Mouse (Mus musculus): Measurements from ENCODE around the gene Rgs2.

DNA sequence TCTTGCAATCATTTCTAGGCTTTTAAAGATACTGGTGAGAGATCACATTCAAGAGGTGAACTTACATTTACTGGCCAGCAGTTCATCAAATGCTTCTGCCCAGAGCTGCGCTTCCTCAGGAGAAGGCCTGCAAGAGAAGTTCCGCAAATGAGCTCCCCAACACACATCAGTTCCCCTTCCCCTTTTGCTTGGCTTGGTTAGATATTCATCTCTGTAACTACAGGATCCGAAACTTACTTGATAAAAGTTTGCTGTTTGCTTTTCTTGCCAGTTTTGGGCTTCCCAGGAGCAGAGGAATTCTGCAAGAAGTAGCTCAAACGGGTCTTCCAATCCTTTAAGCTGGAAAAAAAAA is 1.3 kb downstream of the Rgs2 start:
- no peak for TF ChIP-seq POLR2A (IDR thresholded peaks at IDR 0.05; ENCODE audit: low read depth, low read length)
- no peak for TF ChIP-seq CTCF (IDR thresholded peaks at IDR 0.05; ENCODE audit: extremely low read depth, insufficient read length, insufficient replicate concordance, low read depth, low read length)
